ENCODE assay signal across 28 mouse cellular contexts in genomic region chrX:53724596-53724995, GRCm38 (mm10). TPM values are rescaled to one million over a fixed set of nuclear protein-coding genes. Genes with fewer than 3 reads are reported as not detected.
"Had no signal": no experiment of that assay in that cellular context is flagged by ENCODE, and none has a peak within 500 bp of the region (broad histone marks: within the 10 kb centered on the region; RNA-seq: fewer than 3 reads in every experiment).

Gene 4930502E18Rik, plus strand, starts transcription at chrX:53724826.

- H3K4me1 ChIP-seq: heart, embryonic 10.5 days; heart, embryonic 12.5 days; hindbrain, embryonic 10.5 days; hindbrain, embryonic 12.5 days; intestine, embryonic 15.5 days; limb, embryonic 13.5 days; limb, embryonic 15.5 days; liver, embryonic 12.5 days had no signal

- H3K27ac ChIP-seq: gastrocnemius, adult 2 months; heart, embryonic 10.5 days; hindbrain, embryonic 10.5 days; hindbrain, embryonic 12.5 days; hindbrain, embryonic 14.5 days; intestine, embryonic 15.5 days; layer of hippocampus, adult 2 months; left cerebral cortex, adult 2 months; limb, embryonic 13.5 days; limb, embryonic 15.5 days; liver, embryonic 12.5 days had no signal

- H3K4me3 ChIP-seq: gastrocnemius, adult 2 months; heart, embryonic 10.5 days; heart, embryonic 12.5 days; hindbrain, embryonic 10.5 days; hindbrain, embryonic 12.5 days; intestine, embryonic 15.5 days; layer of hippocampus, adult 2 months; left cerebral cortex, adult 2 months; limb, embryonic 13.5 days; limb, embryonic 15.5 days; liver, embryonic 12.5 days had no signal

- DNase-seq: gastrocnemius, adult 2 months; gastrocnemius, postnatal 10 days; gastrocnemius, postnatal 25 days; heart, adult 18-20 months; heart, postnatal 10 days; heart, postnatal 4 days; kidney, adult 18-20 months; kidney, adult 8-10 months; kidney, postnatal 10 days; kidney, postnatal 25 days; kidney, postnatal 4 days; left cerebral cortex, postnatal 4 days had no signal

- H3K9ac ChIP-seq: heart, embryonic 12.5 days; hindbrain, embryonic 12.5 days; hindbrain, embryonic 14.5 days; intestine, embryonic 15.5 days; limb, embryonic 13.5 days; limb, embryonic 15.5 days; liver, embryonic 12.5 days had no signal

- H3K36me3 ChIP-seq: heart, embryonic 10.5 days; heart, embryonic 12.5 days; hindbrain, embryonic 10.5 days; hindbrain, embryonic 12.5 days; intestine, embryonic 15.5 days; limb, embryonic 13.5 days; limb, embryonic 15.5 days; liver, embryonic 12.5 days had no signal

- H3K9me3 ChIP-seq: heart, embryonic 10.5 days; heart, embryonic 12.5 days; hindbrain, embryonic 10.5 days; hindbrain, embryonic 12.5 days; intestine, embryonic 15.5 days; limb, embryonic 13.5 days; limb, embryonic 15.5 days; liver, embryonic 12.5 days had no signal

RNA-seq across cellular contexts. Expression of gene 4930502E18Rik, which starts in this region (rescaled TPM):
- total RNA-seq: gastrocnemius, adult 2 months; gastrocnemius, postnatal 10 days; gastrocnemius, postnatal 25 days; gastrocnemius, postnatal 4 days; granulocyte monocyte progenitor cell, adult 5-6 weeks; heart, adult 18-20 months; heart, adult 8-10 months; heart, postnatal 10 days; heart, postnatal 25 days; heart, postnatal 4 days; layer of hippocampus, adult 2 months; liver, adult 2 months had no signal
